ENCODE assay signal across 27 mouse cellular contexts in genomic region chr7:75424121-75424520, GRCm38 (mm10). TPM values are rescaled to one million over a fixed set of nuclear protein-coding genes. Genes with fewer than 3 reads are reported as not detected.
DNase-seq lines count a peak whose midpoint lies in the region; ATAC-seq lines count a peak whose summit lies in the region.
"Had no signal": no experiment of that assay in that cellular context is flagged by ENCODE, and none has a peak within 500 bp of the region (broad histone marks: within the 10 kb centered on the region; RNA-seq: fewer than 3 reads in every experiment).

No protein-coding gene starts in this region.

- WGBS in forebrain, embryonic 14.5 days: 67% methylated on average over 7 of the region's 7 CpGs
- WGBS in forebrain, embryonic 15.5 days: 56% methylated on average over 7 of the region's 7 CpGs
- 33% methylated on average over 7 of the region's 7 CpGs for WGBS in embryonic facial prominence, embryonic 10.5 days
- WGBS in embryonic facial prominence, embryonic 12.5 days: 27% methylated on average over 7 of the region's 7 CpGs

- no peaks in the 10 kb centered on the region for H3K27me3 ChIP-seq in forebrain, embryonic 14.5 days (replicated peaks; ENCODE audit: control insufficient read depth, insufficient read depth, low read length)
- no peaks in the 10 kb centered on the region for H3K27me3 ChIP-seq in forebrain, embryonic 15.5 days
- no peaks in the 10 kb centered on the region for H3K27me3 ChIP-seq in embryonic facial prominence, embryonic 10.5 days (replicated peaks; ENCODE audit: low read depth, poor library complexity, severe bottlenecking)
- H3K27me3 ChIP-seq in embryonic facial prominence, embryonic 12.5 days: no peaks in the 10 kb centered on the region
- H3K27me3 ChIP-seq: CH12.LX; embryonic facial prominence, embryonic 15.5 days; forebrain, embryonic 12.5 days had no signal

- no peak overlapping the region for H3K27ac ChIP-seq in forebrain, embryonic 14.5 days (ENCODE audit: low read depth, low read length)
- H3K27ac ChIP-seq in forebrain, embryonic 15.5 days (replicated peaks): no peak overlapping the region
- H3K27ac ChIP-seq in embryonic facial prominence, embryonic 10.5 days (replicated peaks): peak overlapping the region; percentile 5; the same call in 1 of the 2 replicates
- H3K27ac ChIP-seq in embryonic facial prominence, embryonic 12.5 days: no peak overlapping the region
- H3K27ac ChIP-seq: embryonic facial prominence, embryonic 15.5 days; forebrain, embryonic 10.5 days; forebrain, embryonic 12.5 days had no signal

- no peak overlapping the region for H3K4me2 ChIP-seq in forebrain, embryonic 14.5 days (ENCODE audit: low read length)
- H3K4me2 ChIP-seq in forebrain, embryonic 15.5 days (replicated peaks): no peak overlapping the region
- H3K4me2 ChIP-seq in embryonic facial prominence, embryonic 12.5 days (replicated peaks): 0 out of 2 replicates have a peak overlapping the region, but pooled peaks have one; percentile 7
- H3K4me2 ChIP-seq: embryonic facial prominence, embryonic 15.5 days; forebrain, embryonic 12.5 days had no signal

- no peaks in the 10 kb centered on the region for H3K36me3 ChIP-seq in forebrain, embryonic 14.5 days (ENCODE audit: control insufficient read depth, insufficient read depth, low read length)
- H3K36me3 ChIP-seq in forebrain, embryonic 15.5 days: no peaks in the 10 kb centered on the region
- no peaks in the 10 kb centered on the region for H3K36me3 ChIP-seq in embryonic facial prominence, embryonic 10.5 days (replicated peaks)
- no peaks in the 10 kb centered on the region for H3K36me3 ChIP-seq in embryonic facial prominence, embryonic 12.5 days
- H3K36me3 ChIP-seq: embryonic facial prominence, embryonic 15.5 days; forebrain, embryonic 10.5 days; forebrain, embryonic 12.5 days; G1E had no signal

- H3K4me1 ChIP-seq in forebrain, embryonic 14.5 days (ENCODE audit: control insufficient read depth, insufficient read depth, low read length): no peaks in the 10 kb centered on the region
- no peaks in the 10 kb centered on the region for H3K4me1 ChIP-seq in forebrain, embryonic 15.5 days
- H3K4me1 ChIP-seq in embryonic facial prominence, embryonic 10.5 days: peaks cover 12% of the 10 kb centered on the region
- peaks cover 8% of the 10 kb centered on the region; the same call in 1 of the 2 replicates for H3K4me1 ChIP-seq in embryonic facial prominence, embryonic 12.5 days
- H3K4me1 ChIP-seq: embryonic facial prominence, embryonic 15.5 days; forebrain, embryonic 12.5 days had no signal

- no peak overlapping the region for H3K4me3 ChIP-seq in forebrain, embryonic 14.5 days (ENCODE audit: low read depth, low read length)
- H3K4me3 ChIP-seq in forebrain, embryonic 15.5 days: no peak overlapping the region
- H3K4me3 ChIP-seq in embryonic facial prominence, embryonic 10.5 days: no peak overlapping the region
- H3K4me3 ChIP-seq in embryonic facial prominence, embryonic 12.5 days: no peak overlapping the region
- H3K4me3 ChIP-seq: embryonic facial prominence, embryonic 15.5 days; erythroblast, embryonic 14.5 days; forebrain, embryonic 10.5 days; forebrain, embryonic 12.5 days had no signal

- peak; percentile 36 for DNase-seq in forebrain, embryonic 14.5 days (ENCODE audit: low spot score)
- DNase-seq in Muller cell, postnatal 12 days (ENCODE audit: inconsistent ontology term): peak; percentile 48
- peak; percentile 35 for DNase-seq in embryonic facial prominence, embryonic 10.5 days (ENCODE audit: low spot score)
- no peak for DNase-seq in layer of hippocampus, adult 8-10 months (ENCODE audit: low spot score in 2 of 2)
- DNase-seq in right cerebral cortex, postnatal 36 days (ENCODE audit: low spot score in 2 of 2): no peak
- DNase-seq in thymus, postnatal 25 days: no peak
- DNase-seq: adrenal gland, adult 2 months; adrenal gland, postnatal 14 days; adrenal gland, postnatal 36 days; B cell, adult 2 months; cerebellum, adult 11 months; cerebellum, adult 18-20 months; cerebellum, adult 8-10 months; cerebellum, adult 9-11 months; cerebellum, postnatal 14 days; cerebellum, postnatal 36 days; embryo, embryonic 11 days had no signal

- ATAC-seq in forebrain, embryonic 14.5 days: 0 out of 2 replicates have a peak, but pooled peaks have one; percentile 50
- no peak for ATAC-seq in forebrain, embryonic 15.5 days (replicated peaks)
- no peak for ATAC-seq in embryonic facial prominence, embryonic 12.5 days (ENCODE audit: insufficient number of reproducible peaks, insufficient read depth, low FRiP score, low TSS enrichment)
- ATAC-seq: CD4-positive, CD25-positive, alpha-beta regulatory T cell, adult 4 months; forebrain, embryonic 16.5 days had no signal

- H3K9me3 ChIP-seq in forebrain, embryonic 14.5 days (replicated peaks; ENCODE audit: control insufficient read depth, low read length): no peaks in the 10 kb centered on the region
- H3K9me3 ChIP-seq in forebrain, embryonic 15.5 days: no peaks in the 10 kb centered on the region
- no peaks in the 10 kb centered on the region for H3K9me3 ChIP-seq in embryonic facial prominence, embryonic 10.5 days
- H3K9me3 ChIP-seq in embryonic facial prominence, embryonic 12.5 days: no peaks in the 10 kb centered on the region
- H3K9me3 ChIP-seq: embryonic facial prominence, embryonic 15.5 days; forebrain, embryonic 12.5 days; G1E had no signal

- H3K9ac ChIP-seq in forebrain, embryonic 14.5 days (ENCODE audit: low read length): no peak overlapping the region
- H3K9ac ChIP-seq in forebrain, embryonic 15.5 days (replicated peaks): no peak overlapping the region
- H3K9ac ChIP-seq in embryonic facial prominence, embryonic 12.5 days: no peak overlapping the region
- H3K9ac ChIP-seq: embryonic facial prominence, embryonic 15.5 days; forebrain, embryonic 12.5 days had no signal

RNA-seq across cellular contexts. Expression of gene Akap13, which starts 31.2 kb away (rescaled TPM):
- polyA plus RNA-seq in forebrain, embryonic 14.5 days (2014; fragmentation: Nextera tagmentation; extraction: Ambion mirVana): 9.8 and 14.2 TPM in 2 replicates
- 13.3 and 13.6 TPM in 2 replicates for polyA plus RNA-seq in forebrain, embryonic 15.5 days (2015; fragmentation: Nextera tagmentation; extraction: Ambion mirVana)
- polyA plus RNA-seq in embryonic facial prominence, embryonic 10.5 days (2016; fragmentation: Nextera tagmentation; extraction: Ambion mirVana): 34.5 and 37.6 TPM in 2 replicates
- 48.5 and 51.4 TPM in 2 replicates for polyA plus RNA-seq in embryonic facial prominence, embryonic 12.5 days (2016; fragmentation: Nextera tagmentation; extraction: Ambion mirVana)
- 10 to 100 TPM; 57.3 to 73.0 (median 61.3) TPM for total RNA-seq in layer of hippocampus, adult 8-10 months (2022)

Comparison
In these comparisons a context has a peak if more than half of its experiments do, and no peak if none do; other contexts are left out.
1. DNase-seq: peak in forebrain, embryonic 14.5 days (single experiment), Muller cell, postnatal 12 days (single experiment) and embryonic facial prominence, embryonic 10.5 days (single experiment); none in layer of hippocampus, adult 8-10 months (0 of 2), right cerebral cortex, postnatal 36 days (0 of 2) and thymus, postnatal 25 days (single experiment).